Mouse (Mus musculus) liver, embryonic 14.5 days (tissue): Measurements from ENCODE around the gene Ifnar2. TPM values are rescaled to one million over a fixed set of nuclear protein-coding genes. Genes with fewer than 3 reads are reported as not detected.

ENCODE experiments used
- ATAC-seq: fragments of 200-750 bp; cut with Nextera tagmentation; 2 replicates; pipeline ENCODE4 v1.8.0; 2017; ENCODE audit warnings: moderate number of reproducible peaks, mild to moderate bottlenecking, moderate library complexity; ENCODE audit not compliant: insufficient read depth
- DNase-seq, 3 experiments: peaks; one replicate each; pipeline ENCODE4 v3.0.0-alpha.2; 2012 to 2013; ENCODE audit warnings: low read depth in 3 of 3, low spot score in 3 of 3
- H3K27ac ChIP-seq: fragments of 300-500 bp; sonication (generic); 2 replicates; pipeline ENCODE4 v1.5.1; 2014; ENCODE audit warnings: moderate library complexity, mild to moderate bottlenecking, control low read depth, inconsistent platforms
- H3K27me3 ChIP-seq: fragments of 300-500 bp; sonication (generic); 2 replicates; pipeline ENCODE4 v1.6.1; 2014; ENCODE audit warnings: mild to moderate bottlenecking, low read length, moderate library complexity; ENCODE audit not compliant: control insufficient read depth, insufficient read depth
- H3K36me3 ChIP-seq: fragments of 300-500 bp; sonication (generic); replicated peaks from 2 replicates; pipeline ENCODE4 v1.6.1; 2014; ENCODE audit warnings: low read depth; ENCODE audit not compliant: control insufficient read depth, insufficient read depth
- H3K4me1 ChIP-seq, 2 experiments: fragments of 200-500 bp in 1 of 2; fragments of 300-500 bp in 1 of 2; sonication (generic) in 1 of 2; replicated peaks; 2 replicates each; pipeline ENCODE4 v1.6.1; 2012 to 2014; ENCODE audit warnings: antibody characterized with exemption in 1 of 2, inconsistent platforms in 1 of 2, low read length in 1 of 2; ENCODE audit not compliant: control insufficient read depth in 2 of 2, insufficient read depth in 2 of 2
- H3K4me2 ChIP-seq: fragments of 300-500 bp; sonication (generic); 2 replicates; pipeline ENCODE4 v1.6.1; 2014; ENCODE audit warnings: low read depth, mild to moderate bottlenecking, control low read depth, moderate library complexity
- H3K4me3 ChIP-seq, 2 experiments: fragments of 200-500 bp in 1 of 2; fragments of 300-500 bp in 1 of 2; sonication (generic) in 1 of 2; 2 replicates each; pipeline ENCODE4 v1.5.1; 2012 to 2014; ENCODE audit warnings: low read depth in 2 of 2, low read length in 2 of 2, mild to moderate bottlenecking in 2 of 2, control low read depth in 1 of 2, inconsistent platforms in 1 of 2, moderate library complexity in 1 of 2; ENCODE audit not compliant: insufficient read depth in 1 of 2
- H3K9ac ChIP-seq: fragments of 300-500 bp; sonication (generic); replicated peaks from 2 replicates; pipeline ENCODE4 v1.6.1; 2014; ENCODE audit warnings: mild to moderate bottlenecking, control low read depth, moderate library complexity
- H3K9me3 ChIP-seq: fragments of 300-500 bp; sonication (generic); 2 replicates; pipeline ENCODE4 v1.6.1; 2016; ENCODE audit warnings: low read length, mixed read lengths; ENCODE audit not compliant: control insufficient read depth
- CTCF ChIP-seq: IDR thresholded peaks from 2 replicates; pipeline ENCODE4 v1.5.1; 2016; ENCODE audit warnings: antibody characterized with exemption, low read depth, control low read depth
- EP300 ChIP-seq: IDR thresholded peaks from 2 replicates; pipeline ENCODE4 v1.6.1; 2016; ENCODE audit warnings: antibody characterized with exemption, low read depth
- WGBS: fragments of 180-500 bp; shearing (Covaris S2); extraction: QIAGEN DNeasy Blood & Tissue Kit; methylation state at CpG from one replicate; pipeline ENCODE4 v1.1.7; 2014; ENCODE audit not compliant: insufficient replicate concordance; 5-methylcytosine and 5-hydroxymethylcytosine counted together
- polyA plus RNA-seq, 2 experiments: library from polyadenylated mRNA; depleted of rRNA in 1 of 2; stranded (reverse) in 1 of 2; unstranded in 1 of 2; fragments of >200 nt; fragmentation: Nextera tagmentation in 1 of 2; extraction: Ambion mirVana in 1 of 2; gene quantifications; 2 replicates each; pipeline versions ENCODE4 v1.2.1 to v1.2.3; 2012 to 2014

Gene Ifnar2
- polyA plus RNA-seq, 2 experiments = 33.1 to 68.4 TPM

DNA sequence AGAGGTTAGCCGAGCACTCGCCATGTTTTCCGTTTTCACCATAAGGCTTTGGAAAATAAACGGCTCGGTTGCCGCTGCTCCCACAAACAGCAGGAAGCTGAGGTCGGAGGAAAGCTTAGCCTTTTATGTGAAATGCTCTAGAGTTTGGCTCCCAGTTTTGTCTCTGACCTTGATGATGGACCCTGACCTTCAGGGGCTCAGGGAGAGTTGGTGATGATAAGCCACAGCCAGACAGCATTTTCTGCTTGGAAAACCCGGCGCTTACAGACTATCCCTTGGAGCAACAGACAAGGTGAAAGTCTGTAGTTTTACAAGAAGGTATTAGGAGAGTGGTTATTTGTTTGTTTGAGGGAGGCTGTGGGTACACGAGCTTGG, 15.1 kb upstream of the Ifnar2 start:
- 64% methylated on average over 10 of the region's 10 CpGs for WGBS
- ATAC-seq (no peak), DNase-seq (no peak)
- Histone ChIP-seq H3K27me3 (no peaks in the 10 kb centered on the region), H3K4me2 (no peak overlapping the region), H3K4me1 (peaks cover 23 to 55% of the 10 kb centered on the region in 2 experiments), H3K36me3 (no peaks in the 10 kb centered on the region), H3K4me3 (no peak overlapping the region), H3K9me3 (no peaks in the 10 kb centered on the region), H3K27ac (no peak overlapping the region), H3K9ac (no peak overlapping the region)
- no peak for TF ChIP-seq CTCF
- no peak for TF ChIP-seq EP300

GRCm38 (mm10) chr16:91358555-91358954, 14.0 kb upstream of the Ifnar2 start:
- Histone ChIP-seq H3K4me2 (no peak overlapping the region), H3K27ac (no peak overlapping the region; the same call in 1 of the 2 replicates), H3K27me3 (no peaks in the 10 kb centered on the region), H3K36me3 (no peaks in the 10 kb centered on the region), H3K9ac (no peak overlapping the region), H3K4me1 (peaks cover 18 to 58% of the 10 kb centered on the region in 2 experiments), H3K9me3 (no peaks in the 10 kb centered on the region), H3K4me3 (no peak overlapping the region)
- ATAC-seq = no peak
- DNase-seq = peak in 2 of 3 experiments; percentile 65 to 69
- 41% methylated on average over 8 of the region's 8 CpGs for WGBS
- TF ChIP-seq CTCF (peak; percentile 79), EP300 (peak; percentile 33; the same call in 1 of the 2 replicates)

- Histone ChIP-seq H3K27ac (no peak overlapping the region), H3K4me3 (no peak overlapping the region), H3K4me1 (peaks cover 10 to 55% of the 10 kb centered on the region in 2 experiments), H3K4me2 (no peak overlapping the region), H3K9me3 (no peaks in the 10 kb centered on the region), H3K36me3 (no peaks in the 10 kb centered on the region), H3K9ac (no peak overlapping the region), H3K27me3 (no peaks in the 10 kb centered on the region)
- ATAC-seq (no peak), DNase-seq (no peak)
- TF ChIP-seq CTCF (no peak), EP300 (no peak)
- 84% methylated on average over 13 of the region's 13 CpGs for WGBS
These were observed 13.1 kb upstream of the Ifnar2 start for GRCm38 (mm10) chr16:91359531-91359930.

DNA sequence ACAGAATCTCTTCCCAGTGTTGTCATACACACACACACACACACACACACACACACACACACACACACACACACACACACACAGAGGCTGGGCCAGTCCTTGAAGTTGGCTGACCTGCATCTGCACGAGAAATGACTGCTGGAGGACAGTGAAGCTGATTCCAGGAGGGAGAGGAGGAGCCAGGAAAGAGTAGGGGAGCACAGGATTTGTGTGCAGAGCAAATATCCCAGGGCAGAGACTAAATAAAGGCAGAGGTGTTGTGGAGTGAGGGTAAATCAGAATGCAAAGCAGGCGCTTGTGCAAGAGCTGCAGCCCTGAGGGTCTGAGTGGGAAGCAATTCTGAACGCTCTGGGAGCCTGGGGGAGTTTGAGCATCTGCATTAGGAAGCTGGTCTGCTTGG, 12.4 kb upstream of the Ifnar2 start:
- no peak for TF ChIP-seq CTCF
- TF ChIP-seq EP300 = no peak
- 68% methylated on average over 3 of the region's 3 CpGs for WGBS
- Histone ChIP-seq H3K9ac (no peak overlapping the region), H3K9me3 (no peaks in the 10 kb centered on the region), H3K4me1 (peaks cover 8 to 51% of the 10 kb centered on the region in 2 experiments), H3K4me2 (no peak overlapping the region), H3K27me3 (no peaks in the 10 kb centered on the region), H3K36me3 (no peaks in the 10 kb centered on the region), H3K4me3 (no peak overlapping the region), H3K27ac (no peak overlapping the region)
- ATAC-seq (peak; percentile 8; the same call in 1 of the 2 replicates), DNase-seq (no peak)

GRCm38 (mm10) chr16:91362006-91362405, 10.6 kb upstream of the Ifnar2 start:
- Histone ChIP-seq H3K36me3 (no peaks in the 10 kb centered on the region), H3K9ac (no peak overlapping the region), H3K4me3 (no peak overlapping the region), H3K9me3 (no peaks in the 10 kb centered on the region), H3K27me3 (no peaks in the 10 kb centered on the region), H3K4me2 (no peak overlapping the region), H3K4me1 (peaks cover 9 to 58% of the 10 kb centered on the region in 2 experiments), H3K27ac (peak overlapping the region; percentile 25; the same call in 1 of the 2 replicates)
- ATAC-seq = no peak
- DNase-seq = no peak
- 59% methylated on average over 2 of the region's 2 CpGs for WGBS
- TF ChIP-seq CTCF (no peak), EP300 (no peak)
